Mouse (Mus musculus): ENCODE measurements around the gene Kcnh5.

Gene Kcnh5

GRCm38 (mm10) chr12:75176691-75177645 is at the start of gene Kcnh5:
TSS of gene Kcnh5 (minus strand) at chr12:75177332.
- in situ Hi-C loops (cut with MseI, MboI): no loop called here

GRCm38 (mm10) chr12:75223966-75224365 is 46.8 kb upstream of the Kcnh5 start:
- in situ Hi-C loops (cut with MseI, MboI): no loop called here

- in situ Hi-C loops (cut with MseI, MboI): no loop called here
Observed at GRCm38 (mm10) chr12:75189413-75189812, 12.3 kb upstream of the Kcnh5 start.

- in situ Hi-C loops (cut with MseI, MboI): no loop called here
Observed at GRCm38 (mm10) chr12:75182646-75183045, 5.5 kb upstream of the Kcnh5 start.

GRCm38 (mm10) chr12:75179491-75179890 is 2.4 kb upstream of the Kcnh5 start:
- in situ Hi-C loops (cut with MseI, MboI): no loop called here

GRCm38 (mm10) chr12:75177646-75178030 is 506 bp upstream of the Kcnh5 start:
- in situ Hi-C loops (cut with MseI, MboI): no loop called here

- in situ Hi-C loops (cut with MseI, MboI): no loop called here
Observed at GRCm38 (mm10) chr12:75175931-75176565, 1.1 kb downstream of the Kcnh5 start.

GRCm38 (mm10) chr12:75170970-75171369 is 6.2 kb downstream of the Kcnh5 start:
- in situ Hi-C loops (cut with MseI, MboI): loop anchor here (25.0 kb wide), 1 partner anchor 834 kb away; no protein-coding TSS in a partner anchor

- in situ Hi-C loops (cut with MseI, MboI): loop anchor here (25.0 kb wide), 1 partner anchor 816 kb away; no protein-coding TSS in a partner anchor
Observed at GRCm38 (mm10) chr12:75153076-75153568, 24.0 kb downstream of the Kcnh5 start.

GRCm38 (mm10) chr12:75139792-75140191 is 37.3 kb downstream of the Kcnh5 start:
- in situ Hi-C loops (cut with MseI, MboI): no loop called here

- in situ Hi-C loops (cut with MseI, MboI): no loop called here
Observed at GRCm38 (mm10) chr12:75091921-75092320, 85.2 kb downstream of the Kcnh5 start.

GRCm38 (mm10) chr12:75090957-75091356 is 86.2 kb downstream of the Kcnh5 start:
- in situ Hi-C loops (cut with MseI, MboI): no loop called here

- in situ Hi-C loops (cut with MseI, MboI): no loop called here
Observed at GRCm38 (mm10) chr12:75077175-75077574, 100.0 kb downstream of the Kcnh5 start.

- in situ Hi-C loops (cut with MseI, MboI): no loop called here
Observed at GRCm38 (mm10) chr12:75071043-75071442, 106.1 kb downstream of the Kcnh5 start.

- in situ Hi-C loops (cut with MseI, MboI): no loop called here
Observed at GRCm38 (mm10) chr12:75062571-75062970, 114.6 kb downstream of the Kcnh5 start.

GRCm38 (mm10) chr12:75061731-75062130 is 115.4 kb downstream of the Kcnh5 start:
- in situ Hi-C loops (cut with MseI, MboI): no loop called here

GRCm38 (mm10) chr12:75053731-75054130 is 123.4 kb downstream of the Kcnh5 start:
- in situ Hi-C loops (cut with MseI, MboI): no loop called here

GRCm38 (mm10) chr12:75036694-75037093 is 140.4 kb downstream of the Kcnh5 start:
- in situ Hi-C loops (cut with MseI, MboI): no loop called here

GRCm38 (mm10) chr12:75031970-75032864 is 144.9 kb downstream of the Kcnh5 start:
- in situ Hi-C loops (cut with MseI, MboI): no loop called here

GRCm38 (mm10) chr12:74971187-74971586 is 205.9 kb downstream of the Kcnh5 start:
- in situ Hi-C loops (cut with MseI, MboI): no loop called here

GRCm38 (mm10) chr12:74969420-74969819 is 207.7 kb downstream of the Kcnh5 start:
- in situ Hi-C loops (cut with MseI, MboI): no loop called here

Measured in mouse trophoblast stem cell (cell line).